18 mouse cellular contexts compared by ENCODE assay signal in genomic region chr8:79679005-79679404, GRCm38 (mm10). TPM values are rescaled to one million over a fixed set of nuclear protein-coding genes. Genes with fewer than 3 reads are reported as not detected.
A peak's percentile ranks its signal among the peaks of the same experiment; 100 is the strongest.
DNase-seq lines count a peak whose midpoint lies in the region; ATAC-seq and TF ChIP-seq lines count a peak whose summit lies in the region.
"Had no signal": no experiment of that assay in that cellular context is flagged by ENCODE, and none has a peak within 500 bp of the region (broad histone marks: within the 10 kb centered on the region; RNA-seq: fewer than 3 reads in every experiment).

No protein-coding gene starts in this region.

- H3K4me2 ChIP-seq in kidney, postnatal 0 days (ENCODE audit: low read length): no peak overlapping the region
- H3K4me2 ChIP-seq: forebrain, embryonic 15.5 days; heart, embryonic 15.5 days; hindbrain, embryonic 13.5 days; stomach, embryonic 15.5 days had no signal

- TF ChIP-seq CTCF in kidney, postnatal 0 days (IDR thresholded peaks at IDR 0.05; ENCODE audit: low read depth): no peak
- TF ChIP-seq CTCF in kidney, adult 2 months (conservative IDR thresholded peaks at IDR 0.05; ENCODE audit: insufficient read depth, insufficient read length, low read depth, low read length): no peak
- no peak for TF ChIP-seq CTCF in lung, adult 2 months (IDR thresholded peaks at IDR 0.05; ENCODE audit: insufficient read depth, low read length)

- no peak for TF ChIP-seq POLR2A in kidney, adult 2 months (IDR thresholded peaks at IDR 0.05; ENCODE audit: low read depth, low read length)
- no peak for TF ChIP-seq POLR2A in lung, adult 2 months (IDR thresholded peaks at IDR 0.05; ENCODE audit: borderline replicate concordance, extremely low read depth, low read depth, low read length)

- H3K4me1 ChIP-seq in kidney, postnatal 0 days (replicated peaks; ENCODE audit: insufficient read depth, low read length): 0 out of 2 replicates have a peak, but pooled peaks cover 3% of the 10 kb centered on the region
- H3K4me1 ChIP-seq in kidney, adult 2 months (ENCODE audit: control insufficient read depth, insufficient read depth, low read length): peaks cover 3% of the 10 kb centered on the region; the same call in 1 of the 2 replicates
- H3K4me1 ChIP-seq in lung, adult 2 months (ENCODE audit: control insufficient read depth, insufficient read depth, low read length): no peaks in the 10 kb centered on the region; the same call in 1 of the 2 replicates
- H3K4me1 ChIP-seq: stomach, embryonic 15.5 days had no signal

- H3K27ac ChIP-seq in kidney, postnatal 0 days: no peak overlapping the region
- no peak overlapping the region for H3K27ac ChIP-seq in kidney, adult 2 months (ENCODE audit: insufficient read depth, low read depth, low read length)
- H3K27ac ChIP-seq: forebrain, embryonic 15.5 days; heart, embryonic 15.5 days; hindbrain, embryonic 13.5 days; stomach, embryonic 15.5 days had no signal

- no peaks in the 10 kb centered on the region for H3K27me3 ChIP-seq in kidney, postnatal 0 days (ENCODE audit: insufficient read depth, low read length)
- no peaks in the 10 kb centered on the region for H3K27me3 ChIP-seq in kidney, adult 2 months (replicated peaks; ENCODE audit: control insufficient read depth, insufficient read depth, low read length)
- H3K27me3 ChIP-seq: forebrain, embryonic 15.5 days; heart, embryonic 15.5 days; hindbrain, embryonic 13.5 days; stomach, embryonic 15.5 days had no signal

- no peak overlapping the region for H3K4me3 ChIP-seq in kidney, postnatal 0 days (replicated peaks; ENCODE audit: low read depth, low read length)
- H3K4me3 ChIP-seq in kidney, adult 2 months (ENCODE audit: insufficient read depth, low read depth, low read length): no peak overlapping the region
- H3K4me3 ChIP-seq in lung, adult 2 months (replicated peaks; ENCODE audit: extremely low read depth, low read depth, low read length): no peak overlapping the region
- H3K4me3 ChIP-seq: forebrain, embryonic 15.5 days; heart, embryonic 15.5 days; hindbrain, embryonic 13.5 days; stomach, embryonic 15.5 days had no signal

- 0 out of 2 replicates have a peak, but pooled peaks cover 11% of the 10 kb centered on the region for H3K36me3 ChIP-seq in kidney, postnatal 0 days (ENCODE audit: insufficient read depth, low read length)
- H3K36me3 ChIP-seq in kidney, adult 2 months (ENCODE audit: control insufficient read depth, insufficient read depth, low read length): peaks cover 3% of the 10 kb centered on the region

- peak; percentile 3 for DNase-seq in kidney, postnatal 0 days (ENCODE audit: low spot score)
- DNase-seq in kidney, adult 2 months: no peak
- peak; percentile 56 for DNase-seq in MEL-GATA-1-ER (ENCODE audit: extremely low read depth, low read depth)
- peak; percentile 8 for DNase-seq in fibroblast of lung, adult 2 months (ENCODE audit: low read depth)
- no peak for DNase-seq in heart, adult 11 months
- DNase-seq in lung, adult 2 months: no peak
- DNase-seq: adrenal gland, postnatal 10 days; gastrocnemius, postnatal 14 days; kidney, postnatal 36 days; midbrain, embryonic 14.5 days; thymus, postnatal 36 days had no signal

- no peak overlapping the region for H3K9ac ChIP-seq in kidney, postnatal 0 days (ENCODE audit: low read depth, low read length)
- H3K9ac ChIP-seq: forebrain, embryonic 15.5 days; heart, embryonic 15.5 days; hindbrain, embryonic 13.5 days; stomach, embryonic 15.5 days had no signal

- 64% methylated on average over 5 of the region's 5 CpGs for WGBS in kidney, postnatal 0 days
- WGBS in kidney, adult 2 months: 70% methylated on average over 5 of the region's 5 CpGs
- 57% methylated on average over 5 of the region's 5 CpGs for WGBS in lung, adult 2 months

- no peak; the same call in 1 of the 2 replicates for ATAC-seq in kidney, postnatal 0 days (replicated peaks; ENCODE audit: low FRiP score, low read depth)
- peak; percentile 58 for ATAC-seq in monocyte, adult 5-6 weeks (replicated peaks; ENCODE audit: insufficient number of reproducible peaks, low FRiP score, low TSS enrichment, poor library complexity, severe bottlenecking)
- no peak for ATAC-seq in erythroid progenitor cell, adult 5-6 weeks (replicated peaks; ENCODE audit: low FRiP score, poor library complexity, severe bottlenecking)
- ATAC-seq: forebrain, embryonic 15.5 days; intestine, postnatal 0 days had no signal

- H3K9me3 ChIP-seq in kidney, postnatal 0 days (replicated peaks; ENCODE audit: low read length): no peaks in the 10 kb centered on the region
- H3K9me3 ChIP-seq: forebrain, embryonic 15.5 days; heart, embryonic 15.5 days; hindbrain, embryonic 13.5 days; stomach, embryonic 15.5 days had no signal

RNA-seq across cellular contexts. Expression of gene Abce1, which starts 32.5 kb away (rescaled TPM):
- polyA plus RNA-seq in kidney, postnatal 0 days (2015; fragmentation: Nextera tagmentation; extraction: Ambion mirVana): 62.7 and 69.8 TPM in 2 replicates
- polyA plus RNA-seq in kidney, adult 2 months (2012; rRNA removed): 12.3 and 17.0 TPM in 2 replicates
- total RNA-seq in monocyte, adult 5-6 weeks (2017): 58.1 to 85.2 TPM (median 58.3 TPM) in 3 replicates
- 46.9 and 53.7 TPM in 2 replicates for total RNA-seq in erythroid progenitor cell, adult 5-6 weeks (2015; ENCODE audit: low replicate concordance)
- total RNA-seq in erythroid progenitor cell, adult 5-6 weeks (2017; ENCODE audit: low replicate concordance): 36.1 and 43.4 TPM in 2 replicates
- polyA plus RNA-seq in lung, adult 2 months (2012; rRNA removed): 8.0 and 13.0 TPM in 2 replicates

RNA-seq across cellular contexts. Expression of gene Anapc10, which starts 32.6 kb away (rescaled TPM):
- polyA plus RNA-seq in kidney, postnatal 0 days (2015; fragmentation: Nextera tagmentation; extraction: Ambion mirVana): 47.4 and 49.5 TPM in 2 replicates
- 1.1 and 1.9 TPM in 2 replicates for polyA plus RNA-seq in kidney, adult 2 months (2012; rRNA removed)
- total RNA-seq in monocyte, adult 5-6 weeks (2017): 6.3 to 12.6 TPM (median 6.8 TPM) in 3 replicates
- total RNA-seq in erythroid progenitor cell, adult 5-6 weeks (2015; ENCODE audit: low replicate concordance): 7.2 and 9.6 TPM in 2 replicates
- total RNA-seq in erythroid progenitor cell, adult 5-6 weeks (2017; ENCODE audit: low replicate concordance): 2.1 and 6.2 TPM in 2 replicates
- 0.72 and 1.4 TPM in 2 replicates for polyA plus RNA-seq in lung, adult 2 months (2012; rRNA removed)

RNA-seq across cellular contexts. Expression of gene Otud4, which starts 39.6 kb away (rescaled TPM):
- 11.2 and 12.1 TPM in 2 replicates for polyA plus RNA-seq in kidney, postnatal 0 days (2015; fragmentation: Nextera tagmentation; extraction: Ambion mirVana)
- 14.0 and 19.1 TPM in 2 replicates for polyA plus RNA-seq in kidney, adult 2 months (2012; rRNA removed)
- 45.2 to 78.5 TPM (median 46.1 TPM) in 3 replicates for total RNA-seq in monocyte, adult 5-6 weeks (2017)
- 22.2 and 47.2 TPM in 2 replicates for total RNA-seq in erythroid progenitor cell, adult 5-6 weeks (2015; ENCODE audit: low replicate concordance)
- 33.2 and 51.1 TPM in 2 replicates for total RNA-seq in erythroid progenitor cell, adult 5-6 weeks (2017; ENCODE audit: low replicate concordance)
- polyA plus RNA-seq in lung, adult 2 months (2012; rRNA removed): 23.1 and 28.0 TPM in 2 replicates

Comparison
In these comparisons a context has a peak if more than half of its experiments do, and no peak if none do; other contexts are left out.
1. DNase-seq: peak in kidney, postnatal 0 days (single experiment), MEL-GATA-1-ER (single experiment) and fibroblast of lung, adult 2 months (single experiment); none in kidney, adult 2 months (single experiment), heart, adult 11 months (single experiment) and lung, adult 2 months (single experiment).
2. RNA of gene Anapc10, which starts 32.6 kb away (polyA plus RNA-seq): 47.4 to 49.5 TPM in kidney, postnatal 0 days; 1.1 to 1.9 TPM in kidney, adult 2 months and 0.72 to 1.4 TPM in lung, adult 2 months; every median in the first group is over 10 times any median in the second.